Mouse (Mus musculus) cerebellum, adult 8-10 months (tissue): Measurements from ENCODE around the gene Antxr2.
A peak's percentile ranks its signal among the peaks of the same experiment; 100 is the strongest.

Experiments used
- DNase-seq: peaks from one replicate; pipeline ENCODE4 v3.0.0; 2022

Gene Antxr2

DNA sequence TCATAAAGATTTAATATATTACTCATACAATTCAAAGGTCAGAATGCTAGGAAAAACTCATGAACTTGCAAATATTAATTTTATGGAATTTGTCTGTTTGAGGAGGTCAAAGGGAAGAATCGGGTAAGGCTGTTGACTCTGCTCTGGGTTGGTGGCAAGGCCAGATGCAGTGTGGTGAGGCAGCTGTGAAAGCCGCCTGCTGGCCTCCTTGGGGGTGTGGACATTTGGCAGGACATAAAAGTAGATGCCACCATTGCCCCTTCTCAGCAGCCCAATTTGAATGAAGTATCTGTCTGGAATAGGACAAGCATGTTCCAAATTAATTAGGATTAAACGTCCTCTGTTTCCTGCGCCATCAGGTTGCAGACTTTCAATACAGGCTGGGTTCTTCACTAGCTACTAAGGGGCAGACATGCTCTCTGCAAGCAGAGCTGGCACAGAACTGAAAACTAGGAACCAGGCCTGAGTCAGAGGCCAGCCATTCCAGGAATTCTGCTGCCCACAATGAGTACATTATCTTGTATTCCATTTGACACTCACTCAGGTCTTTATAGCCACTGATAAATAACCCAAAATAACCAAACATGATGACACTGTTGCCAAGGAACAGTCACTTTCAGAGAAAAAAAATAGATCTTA is 44.1 kb downstream of the Antxr2 start:
- DNase-seq, result no peak

DNA sequence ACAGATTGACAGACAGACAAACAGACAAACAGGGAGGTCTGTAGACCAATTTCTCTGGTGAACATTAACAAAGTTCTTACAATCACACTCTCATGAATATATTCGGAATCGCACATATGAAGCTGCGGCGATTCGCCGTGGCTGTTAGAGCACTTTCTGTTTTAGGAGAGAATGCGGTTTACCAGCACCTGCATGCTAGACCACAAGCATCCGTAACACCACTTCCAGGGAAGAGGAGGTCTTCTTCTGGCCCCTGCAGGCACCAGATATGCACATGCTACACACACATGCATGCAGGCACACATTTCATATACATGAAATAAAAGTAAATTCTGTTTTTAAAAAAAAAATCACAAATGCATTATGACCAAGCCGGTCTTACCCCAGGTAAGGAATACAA is 47.5 kb downstream of the Antxr2 start:
- DNase-seq, result no peak

DNA sequence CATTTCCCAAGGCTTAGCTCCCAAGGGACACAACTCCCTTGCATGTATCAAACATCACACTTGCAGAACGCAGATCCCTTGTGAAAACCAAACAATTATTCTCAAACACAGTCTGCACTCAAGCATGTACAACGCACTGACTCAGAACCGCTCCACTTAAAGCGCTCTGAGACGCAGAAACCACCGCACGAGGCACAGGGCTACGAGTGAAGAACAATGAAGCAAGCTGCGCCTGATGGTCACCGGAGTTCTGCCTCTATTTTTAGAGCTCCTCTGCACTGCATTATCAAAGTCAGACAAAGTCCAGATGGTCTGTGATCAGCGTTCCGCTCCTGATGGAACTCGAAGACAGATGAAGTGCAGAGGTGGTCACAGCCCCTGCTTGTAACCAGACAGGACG is 50.4 kb downstream of the Antxr2 start:
- DNase-seq, result no peak

DNA sequence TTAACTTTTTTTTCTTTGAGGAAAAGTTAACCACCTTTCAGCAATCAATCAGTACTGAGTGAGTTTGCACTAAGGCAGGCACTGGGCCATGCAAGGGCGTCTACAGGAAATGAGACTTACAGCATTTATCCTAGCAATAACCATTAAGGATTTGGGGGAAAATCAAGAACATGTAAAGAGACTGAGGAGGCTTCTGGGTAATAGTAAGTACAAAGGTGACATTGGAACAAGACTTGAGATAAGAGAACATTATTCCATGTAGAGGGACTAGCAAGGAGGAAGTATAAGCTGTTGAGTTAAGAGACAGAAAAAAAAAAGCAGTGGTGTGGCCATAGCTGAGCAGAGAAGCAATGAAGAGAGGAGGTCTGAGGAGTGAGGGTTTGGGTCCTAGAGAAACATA is 57.5 kb downstream of the Antxr2 start:
- DNase-seq, result no peak

DNA sequence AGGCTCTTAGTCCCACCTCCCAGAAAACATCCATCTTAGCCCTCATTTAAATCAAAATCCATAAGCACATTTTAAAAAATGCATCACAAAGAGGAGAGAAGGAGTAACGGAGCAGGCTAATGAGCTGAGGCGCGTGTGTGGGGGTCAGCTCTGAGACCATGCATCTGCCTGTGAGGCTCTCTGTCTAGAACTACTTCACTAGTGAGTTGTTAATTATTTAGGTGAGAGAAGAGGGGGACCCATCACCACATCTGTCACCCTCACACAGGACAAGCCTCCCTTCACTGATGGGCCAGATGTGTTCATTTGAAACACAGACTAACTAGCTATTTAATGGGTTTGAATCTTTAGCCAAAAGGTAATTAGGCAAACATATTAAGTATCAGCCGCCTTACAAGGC is 58.8 kb downstream of the Antxr2 start:
- DNase-seq, result no peak

DNA sequence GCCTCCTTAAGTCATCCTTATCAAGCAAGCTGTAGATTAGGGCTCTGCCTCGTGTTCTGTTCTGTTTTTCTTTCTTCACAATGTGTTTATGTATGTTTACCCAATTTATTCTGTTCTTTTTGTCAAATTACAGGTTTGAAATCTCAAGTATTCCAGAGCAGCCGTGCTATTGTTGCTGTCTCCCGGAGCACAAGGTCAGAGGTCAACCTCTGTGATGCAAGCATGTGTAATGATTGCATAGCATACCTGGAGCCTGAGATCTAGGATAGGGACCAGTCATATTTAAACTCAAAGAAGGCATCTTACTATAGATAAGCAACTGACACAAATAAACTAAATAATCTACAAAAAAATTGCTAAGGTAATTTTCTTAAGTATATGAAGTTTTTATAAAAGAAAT is 59.6 kb downstream of the Antxr2 start:
- no peak for DNase-seq

DNA sequence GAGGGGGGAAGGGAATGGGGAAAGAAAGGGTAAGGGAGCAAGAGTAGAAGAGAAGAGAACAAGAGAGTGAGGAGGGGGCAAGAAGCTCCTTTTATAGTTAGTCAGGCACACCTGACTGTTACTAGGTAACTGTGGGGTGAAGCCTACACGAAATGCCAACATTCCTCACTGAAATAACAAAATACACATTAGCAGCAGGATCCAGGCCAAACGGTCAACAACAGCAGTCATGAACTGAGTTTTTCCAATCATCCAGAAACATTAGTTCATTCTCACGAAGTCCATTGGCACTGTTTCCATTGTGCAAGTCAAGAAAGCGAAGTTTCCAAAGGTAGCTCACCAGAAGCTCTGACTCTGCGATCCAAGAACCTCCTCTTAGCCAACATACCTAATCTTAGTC is 63.8 kb downstream of the Antxr2 start:
- DNase-seq, result no peak

DNA sequence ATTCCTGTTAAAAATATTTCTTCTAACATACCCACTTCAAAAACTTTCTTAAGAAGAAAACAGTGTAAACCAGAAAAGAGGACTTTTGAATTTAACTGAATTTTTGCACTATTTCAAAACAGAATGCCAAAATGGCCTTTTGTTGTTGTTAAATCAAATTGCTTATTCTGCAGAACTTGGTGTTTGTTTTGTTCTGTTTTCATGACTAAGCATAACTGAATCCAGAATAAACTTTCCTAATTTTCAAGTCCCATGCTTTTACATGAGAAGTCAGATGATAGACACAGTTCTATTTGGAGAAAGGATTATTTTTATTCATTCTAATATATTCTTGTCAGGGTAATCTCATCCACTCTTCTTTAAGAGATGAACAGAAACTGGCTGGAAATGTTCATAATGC is 64.7 kb downstream of the Antxr2 start:
- DNase-seq, result no peak

DNA sequence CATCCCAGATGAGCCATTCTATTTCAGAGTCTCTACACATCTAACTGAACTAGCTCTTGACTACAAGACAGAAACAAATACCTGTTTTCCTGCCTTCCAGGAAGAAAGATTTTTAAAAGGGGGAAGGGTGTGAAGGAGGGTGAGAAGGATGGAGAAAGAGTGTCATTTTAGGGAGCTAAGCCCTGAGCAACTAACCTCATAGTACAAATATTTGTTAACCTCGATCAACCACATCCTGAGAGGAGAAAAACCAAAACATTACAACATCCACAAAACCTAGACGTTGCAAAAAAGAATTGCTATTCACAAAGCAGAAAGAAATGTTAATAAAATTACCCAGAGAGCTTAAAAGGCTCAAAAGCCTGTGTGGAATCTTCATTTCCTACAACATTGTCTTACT is 66.4 kb downstream of the Antxr2 start:
- no peak for DNase-seq

DNA sequence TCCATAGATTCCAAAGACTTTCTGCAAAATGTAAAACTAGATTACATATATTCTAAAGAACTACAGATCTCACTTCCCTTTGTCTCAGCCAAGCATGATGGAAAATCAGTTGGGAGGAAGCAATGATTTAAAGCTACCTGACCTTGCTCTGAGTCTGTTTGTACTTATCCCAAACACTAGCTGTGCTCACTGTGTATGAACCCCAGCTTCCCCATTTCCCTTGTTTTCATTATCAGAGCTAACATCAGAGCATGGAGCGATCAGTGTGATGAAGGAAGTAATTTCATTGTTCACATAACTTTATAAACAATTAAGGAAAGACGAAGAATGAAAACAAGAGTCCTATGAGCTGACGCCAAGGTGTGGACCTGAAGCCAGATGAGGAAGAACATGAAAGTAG is 68.3 kb downstream of the Antxr2 start:
- no peak for DNase-seq

DNA sequence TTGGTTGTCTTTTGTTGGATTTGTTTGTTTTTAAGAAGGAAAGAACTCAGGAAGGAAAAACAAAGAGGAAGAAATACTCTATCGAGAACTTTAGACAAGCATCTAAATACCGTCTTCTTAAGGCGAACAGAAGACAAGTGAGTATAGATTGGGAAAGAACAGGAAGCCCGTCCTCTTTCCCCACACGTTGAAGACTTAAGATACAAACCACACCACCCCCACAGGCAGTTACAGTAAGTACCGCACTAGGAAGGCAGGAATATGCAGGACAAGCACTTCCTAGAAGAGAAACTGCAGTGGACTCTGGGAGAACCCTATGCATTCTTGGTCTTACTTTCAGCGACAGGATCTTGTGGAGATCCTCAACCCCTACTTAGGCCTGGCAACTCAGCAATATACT is 69.1 kb downstream of the Antxr2 start:
- DNase-seq, result no peak

DNA sequence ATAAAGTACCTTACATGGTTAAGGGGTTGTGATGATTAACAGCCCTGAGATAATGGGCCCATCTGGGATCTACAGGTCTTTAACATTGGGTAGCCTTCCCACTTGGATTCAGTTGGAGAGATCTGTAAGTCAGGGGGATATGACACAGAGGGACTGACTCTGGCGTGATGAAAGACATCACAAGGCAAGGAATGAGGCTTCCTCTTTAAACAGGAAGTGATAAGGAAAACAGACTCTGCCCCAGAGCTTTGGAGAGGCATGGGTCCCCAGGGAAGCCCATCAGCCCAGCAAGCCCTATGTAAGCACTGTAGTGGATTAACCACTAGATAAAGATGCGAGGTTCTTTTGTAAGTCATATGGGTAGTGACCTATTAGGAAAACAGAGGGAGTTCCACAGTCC is 71.2 kb downstream of the Antxr2 start:
- no peak for DNase-seq

DNA sequence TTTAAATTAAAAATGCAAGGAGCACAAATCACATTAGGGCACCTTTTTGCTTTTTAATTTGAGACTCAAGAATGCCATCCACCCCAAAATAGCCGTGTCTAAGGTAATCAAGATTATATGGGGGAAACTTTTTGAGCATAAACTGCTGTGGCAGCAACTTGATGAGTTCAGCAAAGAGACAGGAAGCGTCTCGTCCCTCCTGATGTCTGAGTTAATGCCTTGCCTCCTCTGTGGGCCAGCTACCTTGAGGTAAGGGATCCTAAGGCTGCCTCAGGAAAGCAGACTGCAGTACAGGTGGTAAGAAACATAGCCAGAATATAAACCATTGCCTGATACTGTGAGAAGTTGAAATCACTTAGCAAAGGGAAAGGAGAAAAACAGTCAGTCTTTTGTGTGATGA is 71.8 kb downstream of the Antxr2 start:
- no peak for DNase-seq

DNA sequence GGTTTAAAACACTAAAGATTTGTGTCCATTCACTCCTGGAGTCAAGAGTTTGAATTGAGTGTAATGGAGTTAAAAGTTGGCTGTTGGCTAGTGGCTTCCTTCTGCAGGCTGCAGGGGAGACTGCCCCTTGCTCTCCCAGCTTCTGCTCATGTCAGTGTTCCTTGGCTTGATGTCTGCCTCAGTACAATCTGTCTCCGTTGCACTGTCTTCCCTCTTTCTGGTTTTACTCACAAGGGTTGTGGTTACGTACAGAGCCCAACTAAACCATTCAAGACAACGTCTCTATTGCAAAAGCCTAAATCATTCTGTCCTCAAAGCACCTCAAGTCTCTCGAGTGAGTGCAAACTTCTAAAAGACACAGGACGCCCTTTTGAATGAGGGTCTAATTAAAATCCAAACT is 73.3 kb downstream of the Antxr2 start:
- no peak for DNase-seq

DNA sequence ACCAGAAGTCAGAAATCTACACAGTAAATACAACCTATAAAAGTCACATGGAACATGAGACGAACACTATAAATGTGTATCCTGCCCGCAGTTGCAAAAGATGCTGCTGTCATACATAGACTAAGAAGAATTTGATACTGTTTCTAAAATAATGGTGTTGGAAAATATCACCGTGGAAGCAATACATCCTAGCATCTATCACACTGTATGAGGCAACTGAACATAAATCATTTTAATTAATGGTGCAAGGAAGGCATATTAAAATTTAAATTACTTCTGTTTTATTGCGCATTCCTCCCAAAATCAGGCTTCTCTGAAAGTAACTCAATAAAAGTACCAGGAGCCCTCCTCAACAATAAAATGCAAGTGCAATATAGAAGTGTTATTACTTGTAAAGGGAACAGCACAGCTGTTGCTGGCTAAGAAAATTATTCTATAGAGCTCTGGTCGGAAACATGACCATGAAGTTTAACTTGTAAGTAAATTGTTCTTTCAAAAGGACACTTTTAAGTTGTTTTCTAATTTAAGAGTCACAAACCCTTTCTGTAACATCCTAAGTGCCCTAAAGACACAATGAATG is 76.6 kb downstream of the Antxr2 start:
- no peak for DNase-seq

DNA sequence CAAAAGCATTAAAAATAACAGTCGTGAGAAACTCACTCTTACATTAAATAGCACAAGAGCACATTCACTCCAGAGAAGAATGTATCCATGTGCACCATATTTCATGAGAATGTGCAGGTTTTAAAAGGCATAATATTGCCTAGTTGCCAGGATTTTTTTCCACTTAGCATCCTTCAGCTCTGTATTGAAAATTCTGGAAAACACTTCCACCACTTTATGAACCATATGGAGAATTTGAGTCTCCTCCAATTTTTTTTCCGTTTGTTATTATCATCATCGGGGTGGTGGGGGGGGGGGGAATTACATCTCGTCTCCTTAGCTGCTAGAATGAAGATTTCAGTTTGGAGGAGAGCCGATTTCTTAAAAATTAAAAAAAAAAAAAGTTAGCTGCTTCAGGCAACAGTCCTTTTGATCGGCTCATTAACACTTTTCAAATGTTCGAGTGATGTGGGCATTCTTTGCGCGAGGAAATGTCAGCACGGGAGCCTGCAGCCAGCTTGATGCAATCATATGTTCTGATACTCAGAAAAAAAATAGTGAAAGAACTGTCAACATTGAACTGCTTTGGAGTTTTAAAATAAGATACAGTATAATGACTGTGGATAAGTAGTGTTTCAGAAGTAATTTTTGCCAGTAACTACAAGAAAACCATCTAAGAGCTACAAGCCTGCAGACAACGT is 77.5 kb downstream of the Antxr2 start:
- DNase-seq, result no peak

DNA sequence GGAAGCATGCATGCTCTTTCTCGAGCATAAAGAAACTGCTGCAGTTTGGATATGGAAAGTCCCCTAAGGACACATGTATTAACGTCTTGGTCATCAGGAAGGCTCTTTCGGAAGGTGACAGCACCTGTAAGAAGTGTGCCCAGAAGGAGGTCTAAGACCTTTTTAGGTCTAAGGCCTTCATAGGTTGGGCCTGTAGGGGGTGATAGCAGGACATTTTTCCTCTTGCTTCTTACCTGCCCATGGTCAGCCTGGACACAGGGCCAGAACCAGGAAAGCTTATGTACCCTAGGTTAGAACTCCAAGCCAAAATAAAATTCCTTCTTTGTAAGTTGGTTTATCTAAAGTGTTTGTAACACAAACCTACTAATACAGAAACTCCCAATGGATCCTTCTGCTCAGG is 83.6 kb downstream of the Antxr2 start:
- no peak for DNase-seq

DNA sequence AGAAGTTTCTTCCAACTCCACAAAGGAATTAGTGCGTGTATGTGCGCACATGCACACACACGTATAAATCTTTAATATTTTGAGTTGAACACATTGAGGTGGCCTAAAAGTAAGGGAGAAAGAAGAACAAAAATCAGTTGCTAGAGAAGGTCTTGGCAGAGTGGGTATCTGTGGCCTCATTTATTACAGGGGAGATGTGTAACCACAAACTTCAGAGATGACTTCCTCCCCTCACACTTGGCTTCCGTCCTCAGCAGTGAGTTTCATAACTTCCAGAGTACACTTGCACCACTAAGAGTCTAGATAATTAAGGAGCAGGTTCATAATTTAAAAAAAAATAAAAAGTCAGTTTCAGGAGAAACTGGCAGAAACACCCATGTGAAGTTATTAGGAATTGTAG is 84.6 kb downstream of the Antxr2 start:
- no peak for DNase-seq

DNA sequence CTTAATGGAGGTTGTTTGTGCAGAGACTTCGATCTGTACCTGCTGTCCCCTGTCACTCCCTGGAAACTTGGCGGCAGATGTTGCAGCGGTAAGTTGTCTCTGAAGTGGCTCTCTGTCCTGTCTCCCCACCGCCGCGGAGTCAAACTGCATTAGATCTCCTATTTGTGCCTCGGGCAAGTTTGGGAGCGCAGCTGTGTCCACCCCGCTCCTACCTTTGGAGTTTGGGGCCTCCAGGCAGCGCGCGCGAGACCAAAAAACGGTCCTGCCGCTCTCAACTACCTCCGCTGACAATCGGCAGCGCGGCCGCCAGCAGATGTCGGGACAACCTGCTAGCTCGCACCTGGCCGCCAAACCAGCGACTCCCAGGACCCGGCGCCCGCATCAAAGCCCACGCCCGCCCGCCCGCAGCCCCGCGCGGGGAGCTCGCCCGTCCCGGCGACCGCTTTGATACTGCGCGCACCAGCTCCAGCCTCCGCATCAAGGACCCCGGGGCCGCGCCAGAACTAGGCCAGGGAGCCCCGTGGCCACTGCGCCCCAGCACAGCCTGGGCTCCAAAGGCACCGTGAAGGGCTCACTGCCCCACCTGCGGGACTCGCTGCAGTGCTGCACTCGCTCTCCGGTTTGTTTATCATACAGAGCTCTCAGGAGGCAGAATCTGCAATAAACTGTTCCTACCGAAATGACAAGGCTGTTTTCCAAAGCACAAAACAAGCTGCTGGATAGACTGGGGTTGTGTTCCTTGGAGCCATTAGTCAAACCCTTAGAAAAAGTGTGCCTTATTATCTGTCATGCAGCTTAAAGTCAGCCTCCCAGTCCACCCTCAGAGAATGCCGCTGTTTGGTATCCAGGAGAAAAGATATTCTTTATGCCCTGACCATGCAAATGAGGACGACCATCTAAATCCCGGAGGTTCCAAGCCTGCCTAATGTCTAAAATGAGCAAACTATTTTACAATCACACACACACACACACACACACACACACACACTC is 95.4 kb downstream of the Antxr2 start:
- DNase-seq, result peak; percentile 10

DNA sequence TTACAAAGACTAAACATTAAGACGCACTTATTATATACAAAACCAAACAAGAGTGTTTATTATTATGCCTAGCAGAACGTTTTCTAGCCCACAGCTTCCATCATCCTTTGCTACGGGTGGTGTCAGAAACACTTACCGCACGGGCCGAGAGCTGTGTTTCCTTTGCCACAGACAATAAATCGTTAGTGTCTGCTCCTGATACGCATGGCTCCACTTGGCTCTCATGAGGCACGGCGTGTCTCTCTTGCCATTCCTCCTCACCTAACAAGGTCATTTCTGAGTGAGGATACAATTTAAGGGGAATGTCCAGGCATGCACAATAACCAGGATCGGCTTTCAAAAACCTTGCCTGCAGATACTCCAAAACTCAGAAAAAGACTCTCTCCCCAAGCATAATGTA is 113.2 kb downstream of the Antxr2 start:
- no peak for DNase-seq

DNA sequence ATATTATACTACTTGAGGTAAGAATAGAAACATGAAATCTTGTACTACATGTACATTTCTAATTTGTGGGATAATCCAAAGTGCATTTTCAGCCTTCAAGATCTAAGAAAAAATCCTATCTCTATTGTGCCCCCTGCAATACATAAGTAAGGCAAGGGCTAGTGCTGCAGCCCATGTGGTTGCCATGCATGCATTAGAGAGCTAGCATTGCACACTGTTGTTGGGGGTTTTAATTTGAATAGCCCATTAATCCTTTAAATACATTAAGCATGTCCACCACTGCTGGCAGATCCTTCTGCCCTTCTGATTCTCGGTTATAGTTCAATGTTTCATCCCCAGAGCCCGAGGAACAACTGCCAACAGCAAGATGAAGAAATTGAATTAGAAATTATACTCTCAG is 116.0 kb downstream of the Antxr2 start:
- DNase-seq, result no peak

DNA sequence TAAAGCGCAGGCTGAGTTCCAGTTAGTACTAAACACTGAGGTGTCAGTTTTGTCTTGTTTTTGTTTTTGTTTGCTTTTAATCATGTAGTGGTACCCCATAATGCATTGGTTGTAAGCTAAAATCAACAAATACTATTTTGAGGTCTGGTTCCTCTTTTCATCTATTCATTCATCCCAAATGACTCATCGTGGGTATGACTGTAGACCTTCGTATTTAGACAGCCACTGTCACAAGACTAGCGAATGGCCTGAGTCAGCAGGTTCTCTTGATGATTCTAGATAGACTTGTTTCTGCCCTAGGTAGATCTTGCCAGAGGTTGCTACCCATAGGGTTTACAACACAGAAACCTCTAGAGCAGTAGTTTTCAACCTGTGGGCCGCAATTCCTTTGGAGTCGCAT is 116.9 kb downstream of the Antxr2 start:
- no peak for DNase-seq

DNA sequence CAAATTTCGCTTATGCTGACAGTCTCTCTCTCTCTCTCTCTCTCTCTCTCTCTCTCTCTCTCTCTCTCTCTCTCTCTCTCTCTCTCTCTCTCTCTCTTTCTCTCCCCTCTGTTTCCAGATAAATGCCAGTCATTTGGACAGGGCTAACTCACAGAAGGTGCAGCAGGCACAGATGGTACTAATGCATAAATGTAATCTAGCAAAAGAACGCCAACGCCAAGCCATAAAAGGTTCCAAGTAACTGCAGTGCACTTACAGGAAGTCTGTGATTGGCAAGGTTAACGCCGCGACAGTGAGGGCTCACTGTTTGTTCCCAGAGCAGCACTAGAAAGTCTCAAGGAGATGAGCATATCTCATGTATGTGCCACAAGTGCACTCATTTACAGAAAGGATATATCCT is 123.4 kb downstream of the Antxr2 start:
- DNase-seq, result no peak
